Mouse (Mus musculus) kidney, postnatal 14 days (tissue): Measurements from ENCODE around the gene Tmem252.
"Not testable (repeated sequence)": the region's sequence is repeated elsewhere in the genome, so short reads cannot be mapped to it uniquely, and the experiment has no call there.

Experiments
- DNase-seq: peaks from one replicate; pipeline ENCODE4 v3.0.0; 2022; ENCODE audit warnings: mixed read lengths

Tmem252 gene

DNA sequence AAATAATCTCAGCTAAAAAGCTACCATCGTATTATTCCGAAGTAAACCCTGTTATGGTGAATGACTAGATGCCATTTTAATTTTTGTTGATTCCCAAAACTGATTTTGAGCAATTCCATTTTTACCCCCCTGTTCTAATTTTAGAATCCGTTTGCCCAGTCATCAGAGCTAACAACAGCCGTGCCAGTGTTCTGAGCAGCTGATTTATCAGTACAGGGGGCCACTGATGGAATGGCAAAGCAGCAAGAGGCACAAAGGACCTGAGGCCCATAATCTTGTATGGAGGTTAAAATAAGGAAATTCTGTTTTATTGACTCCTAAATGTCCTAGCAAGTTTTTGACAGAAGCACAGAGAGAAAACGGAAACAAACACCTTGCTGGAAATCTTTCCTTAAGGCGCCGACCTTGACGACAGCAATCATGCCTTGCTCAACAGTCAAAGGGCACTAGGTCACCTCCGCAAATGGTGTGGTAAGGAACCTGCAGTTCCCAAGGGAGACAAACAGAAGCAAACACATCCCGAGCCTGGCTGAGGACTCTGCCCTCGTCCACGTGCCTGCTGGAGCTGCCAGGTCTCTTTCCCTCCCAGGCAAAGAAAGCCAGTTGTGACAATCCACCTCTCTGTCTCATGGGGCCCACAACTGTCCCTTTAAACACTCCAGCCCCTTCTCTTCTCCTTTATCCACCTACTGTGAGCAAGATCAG lies 9.4 kb downstream of the Tmem252 start:
- DNase-seq, result peak; percentile 79

DNA sequence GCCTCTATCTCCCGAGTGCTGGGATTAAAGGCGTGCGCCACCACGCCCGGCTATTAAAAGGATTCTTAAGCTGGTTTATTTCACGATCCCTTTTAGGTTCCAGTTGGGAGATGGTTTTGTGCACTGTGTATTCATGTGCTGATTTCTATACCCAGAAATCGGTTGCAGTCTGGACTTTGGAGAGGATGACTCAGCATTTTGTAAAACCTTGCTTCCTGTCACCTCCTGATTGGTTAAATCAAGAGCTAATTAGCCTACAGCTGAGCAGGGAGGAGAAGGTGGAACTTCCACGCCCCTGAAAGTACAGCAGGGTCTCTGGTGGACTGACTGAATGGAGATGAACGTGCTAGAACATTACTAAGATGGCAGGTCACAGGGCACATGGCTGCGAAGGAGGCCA lies 12.6 kb downstream of the Tmem252 start:
- no peak for DNase-seq

GRCm38 (mm10) chr19:24688327-24688726 lies 14.5 kb downstream of the Tmem252 start:
- no peak for DNase-seq

- DNase-seq, result no peak
These were observed 15.7 kb downstream of the Tmem252 start for GRCm38 (mm10) chr19:24689531-24689930.

- DNase-seq, result no peak
These were observed 18.9 kb downstream of the Tmem252 start for GRCm38 (mm10) chr19:24692691-24693090.

GRCm38 (mm10) chr19:24697946-24698345 lies 24.1 kb downstream of the Tmem252 start:
- no peak for DNase-seq

DNA sequence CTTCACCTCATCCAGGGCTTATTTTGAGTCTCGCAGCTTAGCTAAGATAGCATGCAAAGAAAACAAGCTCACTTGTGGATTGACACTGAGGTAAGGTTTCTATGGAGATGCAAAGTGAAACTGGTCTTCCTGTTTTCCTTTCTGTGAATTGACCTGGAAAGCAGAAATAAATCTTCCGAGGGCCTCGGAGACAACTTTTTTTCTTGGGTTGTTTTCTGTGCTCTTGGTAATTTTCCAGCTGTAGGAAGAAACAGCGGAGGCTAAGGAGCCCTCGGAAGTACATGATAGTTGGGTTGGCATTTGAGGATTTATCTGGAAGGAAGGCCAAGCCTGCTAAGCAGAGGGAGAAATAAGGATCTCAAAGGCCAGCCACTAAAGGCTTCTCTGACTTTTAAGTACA lies 24.8 kb downstream of the Tmem252 start:
- peak; percentile 43 for DNase-seq

- peak; percentile 59 for DNase-seq
These were observed 25.4 kb downstream of the Tmem252 start for GRCm38 (mm10) chr19:24699196-24699595.

GRCm38 (mm10) chr19:24699910-24700309 lies 26.1 kb downstream of the Tmem252 start:
- no peak for DNase-seq

GRCm38 (mm10) chr19:24700664-24701063 lies 26.9 kb downstream of the Tmem252 start:
- no peak for DNase-seq

- peak; percentile 33 for DNase-seq
These were observed 27.9 kb downstream of the Tmem252 start for GRCm38 (mm10) chr19:24701716-24702115.

DNA sequence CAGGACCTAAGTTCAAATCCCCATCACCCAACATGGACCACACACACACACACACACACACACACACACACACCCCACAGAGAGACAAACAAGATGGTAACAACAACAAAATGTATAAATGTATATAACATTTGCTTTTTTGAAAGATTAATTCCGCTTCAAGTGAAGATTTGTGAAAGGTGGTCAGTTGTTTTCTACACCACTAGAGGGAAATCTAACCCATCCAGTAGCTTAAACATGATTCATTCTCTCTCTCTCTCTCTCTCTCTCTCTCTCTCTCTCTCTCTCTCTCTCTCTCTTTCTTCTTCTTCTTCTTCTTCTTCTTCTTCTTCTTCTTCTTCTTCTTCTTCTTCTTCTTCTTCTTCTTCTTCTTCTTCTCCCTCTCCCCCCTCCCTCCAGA lies 29.4 kb downstream of the Tmem252 start:
- not testable (repeated sequence) for DNase-seq

DNA sequence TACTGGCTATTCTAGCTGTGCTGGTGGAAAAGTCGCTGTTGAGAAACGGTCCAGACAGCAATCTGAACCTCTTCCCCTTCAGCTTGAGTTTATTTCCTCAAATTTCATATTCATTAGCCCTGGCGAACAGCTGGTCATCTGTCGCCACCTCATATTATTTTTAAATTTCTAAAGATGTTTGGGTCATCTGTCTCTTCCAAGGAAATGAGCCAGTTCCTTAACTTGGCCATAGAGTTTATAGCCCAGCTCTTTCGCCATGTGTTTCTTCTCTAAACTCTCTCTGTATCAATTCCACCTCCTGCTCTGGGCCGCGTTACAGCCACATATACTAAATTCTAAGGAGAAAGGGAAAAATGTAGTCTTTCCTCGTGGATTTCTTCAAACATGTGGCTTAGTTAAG lies 29.9 kb downstream of the Tmem252 start:
- DNase-seq, result peak; percentile 27

DNA sequence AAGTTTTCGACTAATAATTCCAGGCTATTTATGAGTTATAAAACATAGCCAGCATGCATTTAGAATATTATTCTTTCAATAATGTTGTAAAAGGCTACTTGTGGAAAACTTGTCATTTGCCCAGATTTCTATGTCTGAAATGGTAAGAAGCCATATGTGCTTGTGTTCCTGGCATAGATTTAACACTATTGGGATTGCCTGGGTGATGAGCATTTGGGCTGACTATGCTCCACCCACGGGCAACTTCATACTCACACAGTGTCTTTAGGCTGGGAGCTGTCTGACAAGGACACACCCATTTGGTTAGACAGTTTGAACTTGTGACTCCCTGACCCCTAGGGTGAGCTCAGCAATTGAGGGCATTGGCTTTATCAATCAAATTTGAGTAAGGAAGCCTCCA lies 30.5 kb downstream of the Tmem252 start:
- DNase-seq, result no peak

GRCm38 (mm10) chr19:24705395-24705794 lies 31.6 kb downstream of the Tmem252 start:
- peak; percentile 44 for DNase-seq

- peak; percentile 36 for DNase-seq
These were observed 33.5 kb downstream of the Tmem252 start for GRCm38 (mm10) chr19:24707071-24707906.

DNA sequence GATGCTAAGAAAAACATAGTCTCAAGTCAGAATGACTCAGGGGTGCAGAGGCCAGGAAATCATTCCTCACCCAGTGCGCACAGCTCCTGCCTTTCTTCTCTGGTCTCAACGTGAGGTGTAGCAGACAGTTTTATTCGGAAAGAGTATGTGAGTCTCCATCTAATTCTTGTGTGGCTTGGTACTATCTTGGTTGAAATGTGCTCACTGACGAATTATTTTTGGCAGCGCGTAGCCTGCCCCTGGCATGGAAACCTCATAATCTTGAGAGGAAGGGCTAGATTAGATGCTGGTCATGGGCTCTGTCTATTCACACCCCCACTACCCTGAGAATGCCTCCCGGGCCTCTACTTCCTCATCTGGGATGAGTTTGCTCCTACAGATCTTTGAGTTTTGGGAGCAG lies 34.2 kb downstream of the Tmem252 start:
- no peak for DNase-seq

GRCm38 (mm10) chr19:24716303-24717097 lies 42.7 kb downstream of the Tmem252 start:
- DNase-seq, result no peak

GRCm38 (mm10) chr19:24718021-24718420 lies 44.2 kb downstream of the Tmem252 start:
- no peak for DNase-seq

GRCm38 (mm10) chr19:24719504-24719903 lies 45.7 kb downstream of the Tmem252 start:
- no peak for DNase-seq

DNA sequence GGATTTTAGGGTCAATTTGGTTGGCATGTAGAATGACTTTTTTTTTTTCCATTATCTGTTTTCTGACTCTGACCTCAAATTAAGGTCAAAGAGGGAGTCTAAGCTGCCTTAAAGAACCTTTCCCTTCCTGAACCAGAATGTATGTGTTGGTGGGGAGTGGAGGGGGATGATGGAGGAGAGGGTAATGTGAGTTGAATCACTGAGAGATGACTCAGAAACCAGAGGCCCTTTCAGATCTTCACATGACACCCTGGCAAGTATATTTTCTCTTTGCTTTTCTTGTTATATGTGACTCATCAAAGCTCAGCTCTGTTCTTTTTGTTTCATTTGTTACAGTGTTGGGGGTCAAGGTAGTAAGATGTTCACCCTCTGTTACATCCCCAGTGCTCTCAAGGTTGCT lies 46.6 kb downstream of the Tmem252 start:
- DNase-seq, result no peak

GRCm38 (mm10) chr19:24724362-24724761 lies 50.6 kb downstream of the Tmem252 start:
- DNase-seq, result no peak

DNA sequence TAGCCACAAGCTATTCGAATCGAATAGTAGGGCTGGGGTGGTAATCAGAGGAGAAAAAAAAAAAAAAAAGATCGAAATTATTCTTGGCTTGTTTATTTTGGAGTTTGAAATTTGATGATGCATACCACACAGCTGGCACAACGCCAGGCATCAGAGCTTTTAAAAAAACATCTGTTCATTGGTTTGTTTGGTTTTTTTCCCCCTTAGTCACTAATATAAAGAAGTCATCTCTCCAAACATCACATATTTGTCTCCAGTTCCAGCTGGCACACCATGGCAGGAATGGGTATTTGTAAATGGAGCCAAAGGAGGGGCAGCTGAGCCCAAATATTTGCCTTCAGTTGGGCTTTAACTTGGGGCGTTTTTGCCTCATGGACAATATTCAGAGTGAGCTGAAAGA lies 56.9 kb downstream of the Tmem252 start:
- DNase-seq, result peak; percentile 43
